Mouse (Mus musculus) G1E (cell line): ENCODE results near the gene Mthfs.
"Not testable (repeated sequence)": the region's sequence is repeated elsewhere in the genome, so short reads cannot be mapped to it uniquely, and the experiment has no call there.

Source experiments
- CTCF ChIP-seq: IDR thresholded peaks from 2 replicates; pipeline ENCODE4 v1.5.1; 2012; ENCODE audit warnings: low read depth, low read length, inconsistent platforms, mixed read lengths
- GATA1 ChIP-seq: IDR thresholded peaks from 2 replicates; pipeline ENCODE4 v1.6.1; 2012; ENCODE audit warnings: borderline replicate concordance, low read length, inconsistent platforms, mixed read lengths
- GATA2 ChIP-seq: IDR thresholded peaks from 2 replicates; pipeline ENCODE4 v1.6.1; 2012; ENCODE audit warnings: low read depth, low read length, inconsistent platforms, borderline replicate concordance
- POLR2AphosphoS5 ChIP-seq: IDR thresholded peaks from 2 replicates; pipeline ENCODE4 v1.6.1; 2012; ENCODE audit warnings: low read depth, low read length, inconsistent platforms; ENCODE audit not compliant: insufficient replicate concordance
- TAL1 ChIP-seq: conservative IDR thresholded peaks from 2 replicates; pipeline ENCODE4 v1.6.1; 2012; ENCODE audit warnings: low read depth, low read length, inconsistent platforms, mixed read lengths

GRCm38 (mm10) chr9:89208939-89209338 lies 1.5 kb upstream of the Mthfs start:
- not testable (repeated sequence) for TF ChIP-seq CTCF, TAL1, GATA1, POLR2AphosphoS5, GATA2
